Mouse (Mus musculus) adrenal gland, postnatal 14 days (tissue): Measurements from ENCODE around the gene Rpl29. TPM values are rescaled to one million over a fixed set of nuclear protein-coding genes. Genes with fewer than 3 reads are reported as not detected.

Experiments used
- DNase-seq: peaks from one replicate; pipeline ENCODE4 v3.0.0; 2021; ENCODE audit warnings: mixed read lengths
- total RNA-seq: library from RNA; stranded (reverse); gene quantifications from 2 replicates; pipeline ENCODE4 v1.2.3, GENCODE M21; 2021

Gene Rpl29
- total RNA-seq, 1 experiment from 2014 or later, result 490 TPM

GRCm38 (mm10) chr9:106473081-106473752 lies 44.0 kb downstream of the Rpl29 start:
- peak; percentile 4 for DNase-seq

DNA sequence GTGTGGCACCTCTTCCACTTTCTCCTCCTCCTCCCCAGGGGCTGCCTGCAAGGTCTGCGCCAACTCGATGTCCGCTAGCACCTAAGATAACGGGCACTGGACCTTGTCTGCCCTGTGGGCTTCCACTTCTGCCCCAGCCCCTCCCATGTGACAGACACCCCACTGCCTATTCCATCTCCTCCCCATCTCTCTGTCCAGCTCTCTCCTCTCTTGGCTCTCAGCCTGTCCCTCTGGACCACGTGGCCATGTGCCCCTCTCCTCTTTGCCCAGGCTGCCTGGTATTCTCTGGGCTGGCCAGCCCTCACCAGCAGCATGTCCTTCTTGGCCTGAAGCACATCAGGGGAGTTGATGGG lies 44.5 kb downstream of the Rpl29 start:
- DNase-seq, result peak; percentile 4

DNA sequence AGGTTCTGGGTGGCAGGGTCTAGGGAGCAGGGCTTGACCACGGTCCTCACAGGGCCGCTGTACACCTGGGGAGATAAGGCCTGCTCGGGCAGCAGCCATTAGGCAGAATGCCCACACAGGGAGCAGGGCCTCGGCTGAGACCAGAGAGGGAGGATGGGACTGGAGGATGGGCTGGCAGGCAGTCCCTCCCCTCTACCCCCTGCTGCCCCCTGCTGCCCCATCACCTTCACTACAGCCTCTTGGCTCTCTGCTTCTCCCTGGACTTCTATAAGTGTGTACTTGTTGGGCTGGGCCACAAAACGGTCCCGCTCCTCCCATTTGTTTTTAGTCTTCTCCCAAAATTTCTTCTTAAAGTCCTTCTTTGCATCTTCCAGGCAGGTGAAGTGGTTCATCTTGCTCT lies 45.2 kb downstream of the Rpl29 start:
- DNase-seq, result peak; percentile 90

GRCm38 (mm10) chr9:106475046-106475445 lies 45.8 kb downstream of the Rpl29 start:
- peak; percentile 49 for DNase-seq

- no peak for DNase-seq
Measured at GRCm38 (mm10) chr9:106475663-106476001, 46.4 kb downstream of the Rpl29 start, which contains the start of gene Rrp9. Rrp9 (plus strand) TSS chr9:106475963.

DNA sequence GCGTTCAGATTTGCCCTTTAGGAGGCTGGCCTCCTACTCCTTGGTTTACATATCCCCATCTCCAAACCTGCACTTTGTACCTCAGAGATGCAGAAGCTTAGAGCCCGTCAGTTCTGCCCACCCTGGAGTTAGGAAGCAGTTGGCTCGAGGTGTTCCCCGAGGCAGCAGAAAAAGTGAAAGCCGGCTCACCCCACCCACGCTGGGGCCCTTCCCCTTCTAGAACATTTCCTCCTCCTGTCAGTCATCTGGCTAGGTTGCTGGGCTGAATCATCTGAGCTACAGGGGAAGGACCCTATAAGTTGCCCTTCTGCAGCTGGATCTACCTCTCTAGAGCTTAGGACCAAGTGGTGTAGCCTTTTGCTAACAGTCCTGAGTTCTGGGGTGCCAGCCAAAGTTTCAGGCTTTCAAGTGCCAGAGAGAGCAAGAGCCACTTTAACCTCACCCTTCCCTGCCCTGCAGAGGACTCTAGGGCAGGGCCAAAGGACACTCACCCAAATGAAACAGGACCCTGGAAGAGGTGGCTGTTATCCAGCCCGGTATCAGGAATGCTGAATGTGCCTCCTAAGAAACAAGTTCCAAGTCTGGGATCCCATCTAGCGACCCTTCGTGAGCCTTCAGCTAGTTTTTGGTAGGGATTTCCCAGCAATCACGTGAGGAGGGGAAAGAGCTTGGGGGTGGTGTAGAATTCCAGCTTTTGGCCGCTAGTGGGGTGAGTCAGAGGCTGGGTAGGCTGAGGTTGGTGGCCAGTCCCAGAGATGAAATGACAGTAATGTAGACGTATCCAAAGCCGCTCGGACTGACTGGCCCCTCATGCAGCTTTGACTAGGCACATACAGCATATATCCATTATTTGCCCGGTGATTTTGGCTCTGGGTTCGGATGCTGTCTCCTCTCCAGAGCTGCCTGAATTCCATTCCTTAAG lies 47.0 kb downstream of the Rpl29 start:
- peak; percentile 82 for DNase-seq

DNA sequence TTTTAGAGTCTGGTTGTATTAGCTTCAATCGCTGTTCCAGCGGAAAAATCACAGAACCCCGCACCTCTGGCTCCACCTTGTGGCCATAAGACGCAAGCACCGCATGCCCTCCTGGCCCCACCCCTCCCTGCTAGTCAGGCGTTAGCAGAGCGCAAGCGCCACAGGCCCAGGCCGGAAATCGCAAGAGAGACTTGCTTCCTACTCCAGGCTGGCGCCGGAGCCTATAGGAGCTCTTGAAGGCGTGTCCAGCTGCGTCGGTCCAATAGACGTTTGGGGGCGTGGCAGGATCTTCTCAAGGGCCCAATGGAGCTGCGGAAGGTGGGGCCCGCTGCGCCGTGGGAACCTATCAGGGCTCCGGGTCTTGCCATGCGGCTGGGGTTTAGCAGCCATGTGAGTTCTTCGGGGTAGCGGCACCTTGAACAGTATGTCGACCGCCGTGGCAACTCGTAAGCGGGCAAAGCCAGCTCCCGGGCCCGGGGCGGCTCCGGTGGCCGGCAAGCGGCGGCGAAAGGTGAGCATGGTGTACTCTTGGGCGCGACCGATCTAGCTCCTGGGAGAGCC lies 47.8 kb downstream of the Rpl29 start, which contains the start of gene Parp3:
Gene Parp3, minus strand, starts transcription at position 26 of the 561 bp plus-strand sequence.
- DNase-seq, result peak; percentile 99

- no peak for DNase-seq
Measured at GRCm38 (mm10) chr9:106477649-106478048, 48.4 kb downstream of the Rpl29 start.

DNA sequence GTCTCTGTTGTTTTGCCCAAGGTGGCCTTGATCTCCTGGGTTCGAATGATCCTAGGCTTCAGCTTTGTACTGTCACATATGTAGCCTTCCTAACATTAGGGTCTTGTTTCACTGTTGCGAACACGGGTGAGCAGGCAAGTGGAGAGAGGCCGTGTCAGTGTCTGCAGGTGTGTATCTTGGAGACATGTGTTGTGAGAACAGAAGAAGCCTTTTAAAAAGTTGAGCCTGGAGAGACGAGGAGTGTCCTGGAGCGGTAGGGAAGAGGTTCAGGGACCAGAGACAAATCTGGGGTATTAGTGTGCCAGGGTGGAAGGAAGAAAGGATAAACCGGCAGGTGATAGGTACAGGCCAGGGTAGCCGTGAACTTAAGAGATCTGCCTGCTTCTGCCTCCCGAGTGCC lies 48.8 kb downstream of the Rpl29 start:
- no peak for DNase-seq

DNA sequence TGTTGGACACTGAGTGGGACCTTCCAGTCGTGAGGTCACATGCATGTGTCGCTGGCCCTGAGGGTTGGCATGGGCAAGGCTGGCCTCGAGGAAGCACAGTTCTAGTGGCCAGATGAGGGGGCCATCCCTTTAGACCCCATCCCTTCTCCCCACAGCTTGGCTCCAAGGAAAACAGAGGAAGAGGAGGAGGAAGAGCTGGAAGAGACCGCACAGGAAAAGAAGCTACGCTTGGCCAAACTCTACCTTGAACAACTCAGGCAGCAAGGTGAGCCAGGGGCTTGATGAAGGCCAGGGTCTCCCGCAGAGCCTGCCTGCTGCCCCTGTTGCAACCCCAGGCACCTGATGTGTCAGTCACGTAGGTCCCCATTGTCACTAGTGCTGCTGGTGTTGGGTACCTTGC lies 51.3 kb downstream of the Rpl29 start:
- no peak for DNase-seq

DNA sequence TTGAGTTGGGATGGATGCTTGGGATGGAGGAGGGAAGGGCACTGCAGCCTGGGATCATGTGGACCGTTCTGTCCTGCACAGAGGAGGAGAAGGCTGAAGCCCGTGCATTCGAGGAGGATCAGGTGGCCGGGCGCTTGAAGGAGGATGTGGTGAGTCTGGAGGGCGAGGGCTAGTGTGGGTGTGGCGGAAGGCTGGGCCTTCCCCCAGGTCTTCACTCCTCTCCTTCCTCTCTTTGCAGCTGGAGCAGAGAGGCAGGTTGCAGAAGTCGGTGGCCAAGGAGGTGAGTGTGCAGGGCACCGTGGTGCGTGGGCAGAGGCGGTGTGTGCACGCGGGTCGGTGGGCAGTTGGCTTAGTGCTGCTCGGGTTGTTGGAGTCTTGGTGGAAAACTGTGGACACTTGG lies 51.8 kb downstream of the Rpl29 start:
- no peak for DNase-seq

Other genes with a start within 250 kb of the Rpl29 start
- 133 and 136 TPM in 2 replicates for gene Ppm1m, start 229.7 kb upstream of the Rpl29 start, total RNA-seq
- gene Twf2, start 226.3 kb upstream of the Rpl29 start, total RNA-seq, result 43.6 and 54.3 TPM in 2 replicates
- gene Tlr9, start 206.9 kb upstream of the Rpl29 start, total RNA-seq, result 1.3 and 3.8 TPM in 2 replicates
- 1,325 and 1,932 TPM in 2 replicates for gene Alas1, start 180.8 kb upstream of the Rpl29 start, total RNA-seq
- gene Poc1a, start 148.4 kb upstream of the Rpl29 start, total RNA-seq, result 7.9 and 8.3 TPM in 2 replicates
- gene Dusp7, start 60.8 kb upstream of the Rpl29 start, total RNA-seq, result 21.1 and 26.0 TPM in 2 replicates
- 14.2 and 20.2 TPM in 2 replicates for gene Acy1, start 8.9 kb downstream of the Rpl29 start, total RNA-seq
- gene Abhd14b, start 18.0 kb downstream of the Rpl29 start, total RNA-seq, result 23.6 and 33.1 TPM in 2 replicates
- 17.1 and 18.4 TPM in 2 replicates for gene Abhd14a, start 18.2 kb downstream of the Rpl29 start, total RNA-seq
- gene Pcbp4, start 23.8 kb downstream of the Rpl29 start, total RNA-seq, result 24.3 and 32.2 TPM in 2 replicates
- 0.23 TPM in 1 of 2 replicates, not detected in the other for gene Gpr62, start 36.5 kb downstream of the Rpl29 start, total RNA-seq
- 34.2 and 53.4 TPM in 2 replicates for gene Rrp9, start 46.5 kb downstream of the Rpl29 start, total RNA-seq
- gene Parp3, start 47.5 kb downstream of the Rpl29 start, total RNA-seq, result 24.0 and 26.5 TPM in 2 replicates
- gene Iqcf1, start 70.5 kb downstream of the Rpl29 start, total RNA-seq, result not detected in 2 replicates
- not detected in 2 replicates for gene Iqcf5, start 85.1 kb downstream of the Rpl29 start, total RNA-seq
- not detected in 2 replicates for gene Iqcf3, start 132.2 kb downstream of the Rpl29 start, total RNA-seq
- gene Iqcf4, start 141.5 kb downstream of the Rpl29 start, total RNA-seq, result not detected in 2 replicates
- gene Iqcf6, start 197.1 kb downstream of the Rpl29 start, total RNA-seq, result not detected in 2 replicates
- not detected in 2 replicates for gene Grm2, start 226.6 kb downstream of the Rpl29 start, total RNA-seq